Mouse (Mus musculus): Measurements from ENCODE around the gene Lbx1.
A peak's percentile ranks its signal among the peaks of the same experiment; 100 is the strongest.

DNA sequence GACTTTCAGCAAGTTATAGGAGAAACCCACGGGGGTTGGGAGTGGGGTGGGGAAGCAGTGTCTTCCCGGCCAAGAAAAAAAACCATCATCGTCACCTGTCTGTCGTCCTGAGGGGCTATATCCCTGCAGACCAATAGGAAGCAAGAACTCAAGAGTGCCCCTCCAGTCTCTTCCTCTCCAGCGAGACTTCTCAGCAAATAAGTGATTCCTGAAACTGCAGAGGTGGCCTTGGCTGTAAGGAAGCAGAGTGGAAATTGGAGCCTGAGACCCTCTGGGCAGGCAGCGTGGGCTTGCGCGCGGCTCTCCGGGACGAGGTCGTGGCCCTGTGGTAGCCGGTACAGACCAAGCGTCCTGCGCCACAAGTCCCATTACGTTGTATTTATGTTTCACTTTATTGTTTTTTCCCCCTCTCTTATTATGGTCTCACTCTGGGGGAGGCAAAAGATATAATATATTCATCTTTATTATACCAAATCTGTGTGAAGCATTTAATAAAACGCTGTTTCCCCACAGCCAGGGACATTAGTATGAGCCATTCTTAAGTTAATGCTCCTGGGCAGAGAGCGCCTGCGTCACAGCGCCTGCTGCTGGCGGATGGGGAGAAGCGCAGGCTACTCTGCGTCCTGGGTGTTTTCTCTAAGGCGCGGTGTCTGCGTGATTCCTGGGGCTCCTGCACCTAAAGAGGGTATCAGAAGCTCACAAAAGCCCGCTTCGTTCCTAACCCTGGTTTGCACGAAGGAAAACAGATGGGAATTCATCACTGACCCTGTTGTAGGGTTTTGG, 8.5 kb upstream of the Lbx1 start:
- TF ChIP-seq CTCF (IDR thresholded peaks at IDR 0.05; ENCODE audit: low read depth, low read length): peak; percentile 96
- TF ChIP-seq POLR2A (IDR thresholded peaks at IDR 0.05; ENCODE audit: borderline replicate concordance, low read depth, low read length): no peak
